Mouse (Mus musculus) heart, adult 9 months (tissue): ENCODE measurements around the gene Ceacam18.
A peak's percentile ranks its signal among the peaks of the same experiment; 100 is the strongest.

ENCODE experiments used
- DNase-seq, 2 experiments: peaks; one replicate each; pipeline ENCODE4 v3.0.0; 2022; ENCODE audit warnings: low spot score in 2 of 2

The Ceacam18 gene

GRCm38 (mm10) chr7:43634500-43634899, at the start of gene Ceacam18:
Gene Ceacam18, plus strand, starts transcription at chr7:43634707.
- DNase-seq: no peak

- no peak for DNase-seq
Measured at GRCm38 (mm10) chr7:43584790-43585189, 49.7 kb upstream of the Ceacam18 start.

DNA sequence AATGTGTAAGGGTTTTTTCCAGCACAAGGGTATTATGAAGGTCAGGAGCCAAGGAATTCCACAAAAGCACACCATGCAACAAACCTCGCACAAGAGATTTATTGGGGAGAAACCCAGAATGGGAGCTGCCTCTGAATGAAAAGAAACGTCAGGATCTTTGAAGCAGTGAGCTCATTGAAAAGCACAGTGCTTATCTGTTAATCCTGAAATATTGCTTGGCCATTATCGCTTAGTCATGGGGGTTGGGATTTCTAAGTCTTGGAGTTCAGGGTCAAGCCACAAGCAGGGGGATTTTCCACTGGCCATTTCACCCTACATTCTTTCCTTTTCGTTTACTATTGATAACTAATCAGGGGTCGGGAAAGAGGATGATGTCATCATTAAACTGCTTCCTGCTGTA, 32.6 kb upstream of the Ceacam18 start:
- DNase-seq: no peak

GRCm38 (mm10) chr7:43606896-43607742, 27.4 kb upstream of the Ceacam18 start, which contains the start of gene Zfp819:
Gene Zfp819, plus strand, starts transcription at chr7:43607169.
- peak; percentile 4 to 21 for DNase-seq

DNA sequence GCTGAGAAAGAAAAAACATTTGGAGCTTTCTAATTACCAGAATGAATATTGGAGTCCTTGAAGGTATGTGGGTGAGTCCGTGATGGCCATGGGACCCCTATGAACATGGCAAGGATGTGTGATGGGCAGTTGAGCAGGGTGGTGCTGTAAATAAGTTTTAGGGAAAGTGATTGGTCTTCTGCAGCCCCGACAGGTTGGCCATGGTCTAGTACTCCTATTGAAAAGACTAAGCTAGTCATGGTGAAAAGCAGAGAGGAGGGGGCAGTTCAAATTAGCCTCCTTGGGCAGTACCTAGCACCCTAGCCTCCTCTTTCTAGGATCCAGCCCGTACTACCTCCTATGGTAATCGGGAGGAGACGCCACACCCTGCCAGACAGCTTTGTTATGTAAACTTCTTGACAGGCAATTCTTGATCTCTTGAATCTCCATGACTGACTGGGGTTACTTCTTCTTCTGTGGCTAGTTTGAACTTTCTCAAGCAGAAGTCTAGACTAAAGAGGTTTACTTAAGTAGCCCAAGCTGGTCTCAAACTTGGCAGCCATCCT, 26.7 kb upstream of the Ceacam18 start:
- no peak for DNase-seq

- no peak for DNase-seq
Measured at GRCm38 (mm10) chr7:43608316-43608824, 26.1 kb upstream of the Ceacam18 start.

DNA sequence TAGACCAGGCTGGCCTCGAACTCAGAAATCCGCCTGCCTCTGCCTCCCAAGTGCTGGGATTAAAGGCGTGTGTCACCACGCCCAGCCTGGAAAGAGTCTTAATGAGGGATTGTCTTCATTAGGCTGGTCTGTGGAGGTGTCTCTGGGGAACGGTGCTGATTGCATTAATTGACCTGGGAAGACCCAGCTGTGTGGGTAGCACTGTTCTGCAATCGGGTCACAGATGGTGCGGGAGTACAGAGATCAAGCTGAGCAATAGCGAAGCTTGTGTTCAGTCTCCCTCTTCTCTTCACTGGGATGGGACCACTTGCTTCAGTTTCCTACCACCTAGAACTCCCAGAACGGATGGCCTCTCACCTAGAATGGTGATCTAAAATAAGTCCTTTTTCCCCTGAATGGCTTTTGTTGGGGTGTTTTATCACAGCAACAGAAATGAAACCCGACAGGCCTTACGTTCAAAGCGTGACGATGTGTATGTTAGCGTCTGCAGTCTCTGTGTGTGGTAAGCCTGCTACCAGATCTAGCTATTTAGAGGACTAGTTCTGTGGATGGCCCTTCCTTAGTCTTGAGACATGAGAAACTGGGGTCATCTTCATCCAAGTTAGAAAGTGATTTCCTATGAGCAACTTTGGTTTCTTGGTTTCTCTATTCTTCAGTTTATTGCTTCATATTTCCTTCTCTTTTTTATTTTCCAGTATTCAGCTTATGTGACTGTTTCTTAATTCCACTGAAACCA, 20.5 kb upstream of the Ceacam18 start:
- DNase-seq: no peak

GRCm38 (mm10) chr7:43622927-43623326, 11.6 kb upstream of the Ceacam18 start:
- no peak for DNase-seq

DNA sequence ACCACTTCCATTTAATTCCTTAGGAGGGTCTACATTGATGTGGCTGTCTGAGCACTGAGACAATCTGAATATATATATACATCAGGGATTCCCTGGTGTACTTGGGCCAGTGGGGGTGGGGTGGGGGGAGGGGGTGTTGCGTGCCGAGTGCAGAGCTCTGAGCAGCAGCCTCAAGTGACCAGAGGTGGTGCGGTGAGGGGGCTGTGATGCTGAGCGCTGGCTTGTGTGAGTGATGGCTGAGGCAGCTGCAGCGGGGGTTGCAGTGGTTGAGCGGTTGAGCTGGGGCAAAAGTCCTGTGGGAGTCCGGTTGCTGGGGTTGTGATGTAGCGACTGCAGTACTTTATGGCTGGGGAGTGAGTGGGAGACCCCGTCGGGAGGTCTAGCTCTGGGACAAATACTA, 10.7 kb upstream of the Ceacam18 start:
- no peak for DNase-seq

DNA sequence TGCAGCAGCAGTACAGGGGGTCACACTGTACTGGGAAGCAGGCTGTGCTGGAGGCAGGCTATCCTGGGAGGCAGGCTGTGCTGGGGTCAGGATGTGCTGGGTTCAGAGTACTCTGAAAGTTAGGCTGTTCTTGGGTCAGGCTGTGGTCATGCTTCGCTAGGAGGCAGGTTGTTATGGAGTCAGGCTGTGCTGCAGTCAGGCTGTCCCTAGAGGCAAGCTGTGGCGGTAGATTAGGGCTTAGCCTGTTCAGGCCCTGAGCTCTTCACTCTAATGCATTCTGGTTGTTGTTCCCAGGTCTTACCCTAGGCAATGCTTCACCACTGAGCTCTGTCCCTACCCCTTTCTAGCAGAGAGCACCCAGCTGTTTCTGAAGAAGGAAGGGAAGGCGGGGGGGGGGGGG, 9.4 kb upstream of the Ceacam18 start:
- no peak for DNase-seq

DNA sequence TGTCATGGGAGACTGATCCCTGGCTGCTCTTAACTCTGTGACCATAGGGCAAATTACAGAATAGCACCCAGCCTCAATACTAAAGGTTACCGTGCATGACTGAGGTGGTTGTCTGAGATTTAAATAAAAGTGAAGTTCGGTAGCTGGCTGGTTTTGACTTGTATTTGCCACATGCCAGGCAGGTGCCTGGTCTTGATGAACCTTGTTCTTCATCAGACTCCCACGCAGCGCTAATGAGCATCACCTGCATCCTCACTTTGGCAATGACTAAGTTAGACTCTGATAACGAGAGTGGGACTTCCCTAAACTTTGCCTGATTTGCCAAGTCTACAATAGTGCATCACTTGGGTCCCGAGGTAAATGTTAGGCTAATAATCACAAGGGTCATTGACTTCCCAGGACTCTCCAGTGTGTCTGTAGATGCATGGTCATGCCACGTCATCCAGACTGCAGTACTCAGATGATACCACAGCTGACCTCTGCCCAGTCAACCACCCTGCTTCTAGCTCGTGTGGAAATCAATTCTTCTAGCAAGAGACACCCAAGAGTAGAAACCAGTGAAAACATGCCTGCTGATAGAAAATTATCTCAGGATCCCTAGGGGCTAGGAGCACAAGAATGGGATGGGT, 8.6 kb upstream of the Ceacam18 start:
- no peak for DNase-seq

GRCm38 (mm10) chr7:43633940-43634339, 567 bp upstream of the Ceacam18 start:
- DNase-seq: no peak

- no peak for DNase-seq
Measured at GRCm38 (mm10) chr7:43636194-43636593, 1.7 kb downstream of the Ceacam18 start.

GRCm38 (mm10) chr7:43637118-43637517, 2.6 kb downstream of the Ceacam18 start:
- DNase-seq: no peak

DNA sequence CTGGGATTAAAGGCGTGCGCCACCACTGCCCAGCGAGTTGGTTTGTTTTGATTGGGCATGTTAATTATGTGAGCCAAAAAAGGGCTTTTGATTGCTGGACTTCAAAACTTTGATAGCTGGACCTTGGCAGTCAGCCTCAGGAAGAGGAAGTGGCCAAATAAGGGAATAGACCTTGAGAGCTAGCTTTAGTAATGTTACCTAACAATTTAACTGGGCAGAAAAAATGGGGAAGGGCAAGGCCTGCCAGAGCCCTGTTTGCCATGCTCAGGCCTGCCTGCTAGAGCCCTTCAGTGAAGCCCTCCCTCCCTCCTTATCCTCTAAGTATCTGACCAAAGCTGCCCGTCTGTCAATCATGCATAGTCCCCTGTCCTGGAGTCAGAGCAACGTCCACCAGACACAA, 8.1 kb downstream of the Ceacam18 start:
- DNase-seq: no peak

DNA sequence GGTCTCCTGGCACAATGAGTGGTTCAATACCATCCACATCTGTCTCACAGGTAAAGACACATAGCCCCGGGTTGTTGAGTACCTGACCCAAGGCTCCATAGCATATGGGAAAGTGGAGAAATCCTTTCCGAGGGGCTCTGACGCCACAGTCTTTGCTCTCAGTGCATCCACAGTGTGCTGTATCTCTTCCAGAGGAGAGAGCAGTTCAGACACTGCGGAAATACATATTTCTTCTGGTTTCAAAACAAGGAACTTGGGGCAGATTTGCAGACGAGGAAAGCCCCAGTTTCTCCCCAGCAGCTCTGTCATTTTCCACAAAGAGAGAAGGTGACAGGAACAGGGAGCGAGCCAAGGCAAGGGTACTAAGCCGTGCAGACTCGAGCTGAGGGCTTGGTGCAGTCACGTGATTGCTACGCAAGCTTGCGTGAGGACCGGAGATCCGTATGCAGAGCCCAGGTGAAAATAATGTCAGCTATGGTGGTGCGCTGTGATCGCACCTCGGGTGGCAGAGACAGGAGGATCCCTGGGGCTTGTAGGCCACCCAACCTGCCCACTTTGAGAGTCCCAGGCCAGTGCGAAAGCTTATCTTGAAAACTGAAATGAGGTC, 8.6 kb downstream of the Ceacam18 start:
- no peak for DNase-seq

DNA sequence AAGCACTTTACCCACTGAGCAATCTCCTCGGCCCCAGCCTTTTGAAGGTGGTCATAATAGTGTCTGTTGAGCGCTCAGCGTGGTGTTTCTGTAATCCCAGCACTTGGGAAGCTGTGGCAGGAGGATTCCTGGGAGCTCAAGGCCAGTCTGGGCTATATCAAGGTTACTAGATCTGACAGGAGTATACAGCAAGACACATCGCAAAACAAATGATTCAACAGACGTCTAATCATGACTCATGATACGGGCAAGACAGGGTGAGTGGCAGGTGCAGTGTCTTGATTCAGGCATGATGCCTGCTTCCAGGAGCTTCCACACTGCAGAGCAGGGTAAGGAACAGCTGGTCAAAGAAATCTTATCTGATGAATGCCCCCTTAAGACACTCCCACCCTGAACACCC, 18.2 kb downstream of the Ceacam18 start:
- no peak for DNase-seq

DNA sequence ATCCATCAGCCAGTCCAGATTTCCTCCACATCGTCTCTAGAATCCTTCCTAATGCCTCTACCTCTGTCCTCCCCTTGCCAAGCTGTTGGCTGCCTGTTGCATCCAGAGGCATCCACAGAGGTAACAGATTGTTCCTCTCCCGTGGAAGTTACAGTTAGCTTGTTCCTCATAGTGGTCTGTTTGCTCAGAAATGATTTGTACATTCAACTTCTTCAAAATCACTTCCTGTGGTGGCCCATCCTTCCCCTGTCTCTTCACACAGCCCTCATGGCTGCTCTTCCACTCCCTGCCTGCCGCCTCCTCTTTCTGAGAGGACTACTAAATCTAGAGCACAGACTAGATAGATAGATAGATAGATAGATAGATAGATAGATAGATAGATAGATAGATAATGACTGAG, 20.0 kb downstream of the Ceacam18 start:
- peak in 1 of 2 experiments; percentile 21 for DNase-seq

- no peak for DNase-seq
Measured at GRCm38 (mm10) chr7:43656232-43656631, 21.7 kb downstream of the Ceacam18 start.

DNA sequence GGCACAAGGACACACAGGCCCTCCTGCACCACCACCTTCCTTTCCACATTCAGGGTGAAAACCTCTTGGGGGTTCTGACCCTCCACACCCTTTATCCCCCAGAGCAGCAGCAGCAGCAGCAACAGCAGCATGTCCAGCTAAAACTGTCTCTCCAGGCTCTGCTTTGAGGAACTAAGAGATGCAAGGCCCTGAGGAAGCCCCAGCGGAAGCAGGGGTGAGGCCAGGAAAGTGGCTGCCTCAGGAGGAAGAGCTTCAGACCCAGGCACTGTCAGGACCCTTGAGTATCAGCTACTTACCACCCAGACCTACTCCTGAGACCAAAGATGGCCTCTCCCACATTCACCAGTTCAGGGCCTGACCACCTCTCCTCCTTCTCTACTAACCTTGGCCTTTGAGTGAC, 25.5 kb downstream of the Ceacam18 start, which contains the start of gene Siglece:
Gene Siglece (minus strand): TSS at position 160 of the 400 bp plus-strand sequence.
- no peak for DNase-seq

DNA sequence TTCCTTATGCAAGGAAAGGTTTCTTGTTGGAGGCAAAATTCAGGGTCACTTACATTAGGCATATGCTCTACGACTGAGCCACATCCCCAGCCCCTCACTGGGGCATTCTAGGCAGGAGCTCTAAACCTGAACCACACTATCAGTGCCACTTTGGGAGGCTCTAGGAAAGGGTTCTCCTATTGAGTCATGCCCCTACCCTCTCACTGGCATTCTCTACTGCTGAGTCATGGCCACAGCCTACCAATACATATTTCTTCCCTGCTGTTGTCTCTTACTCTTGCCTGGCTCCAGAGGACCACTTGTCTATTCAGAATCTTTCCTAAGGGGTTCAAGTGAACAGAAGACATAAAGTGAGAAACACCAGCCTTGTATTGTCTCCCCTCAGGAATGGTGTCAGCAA, 28.3 kb downstream of the Ceacam18 start:
- no peak for DNase-seq
